Mouse (Mus musculus) testis, postnatal 10 days (tissue): ENCODE results near the gene Selenot.
"Not testable (repeated sequence)": the region's sequence is repeated elsewhere in the genome, so short reads cannot be mapped to it uniquely, and the experiment has no call there.

ENCODE experiments used
- DNase-seq: peaks from one replicate; pipeline ENCODE4 v3.0.0; 2021; ENCODE audit warnings: low spot score

Selenot gene

GRCm38 (mm10) chr3:58576137-58577066 lies at the start of gene Selenot:
Gene Selenot, plus strand, starts transcription at chr3:58576636.
- DNase-seq = peak; percentile 98

GRCm38 (mm10) chr3:58536573-58536972 lies 39.9 kb upstream of the Selenot start:
- no peak for DNase-seq

GRCm38 (mm10) chr3:58552001-58552811 lies 24.2 kb upstream of the Selenot start:
- no peak for DNase-seq

- DNase-seq = no peak
These were observed 19.8 kb upstream of the Selenot start for GRCm38 (mm10) chr3:58556649-58557048.

- DNase-seq = no peak
These were observed 16.5 kb upstream of the Selenot start for GRCm38 (mm10) chr3:58559887-58560286.

- no peak for DNase-seq
These were observed 15.0 kb upstream of the Selenot start for GRCm38 (mm10) chr3:58561437-58561836.

GRCm38 (mm10) chr3:58570821-58571220 lies 5.6 kb upstream of the Selenot start:
- no peak for DNase-seq

- DNase-seq = no peak
These were observed 649 bp downstream of the Selenot start for GRCm38 (mm10) chr3:58577067-58577503.

- no peak for DNase-seq
These were observed 1.1 kb downstream of the Selenot start for GRCm38 (mm10) chr3:58577506-58578050.

- DNase-seq = no peak
These were observed 5.1 kb downstream of the Selenot start for GRCm38 (mm10) chr3:58581530-58581929.

GRCm38 (mm10) chr3:58582297-58582696 lies 5.9 kb downstream of the Selenot start:
- DNase-seq = no peak

- no peak for DNase-seq
These were observed 6.5 kb downstream of the Selenot start for GRCm38 (mm10) chr3:58582788-58583426.

- DNase-seq = not testable (repeated sequence)
These were observed 14.1 kb downstream of the Selenot start for GRCm38 (mm10) chr3:58590544-58590943.

GRCm38 (mm10) chr3:58592666-58593065 lies 16.2 kb downstream of the Selenot start:
- DNase-seq = not testable (repeated sequence)

- no peak for DNase-seq
These were observed 17.2 kb downstream of the Selenot start for GRCm38 (mm10) chr3:58593623-58594022.

GRCm38 (mm10) chr3:58608506-58608905 lies 32.1 kb downstream of the Selenot start:
- DNase-seq = no peak

- no peak for DNase-seq
These were observed 33.5 kb downstream of the Selenot start for GRCm38 (mm10) chr3:58609985-58610384.

GRCm38 (mm10) chr3:58621066-58621465 lies 44.6 kb downstream of the Selenot start:
- DNase-seq = no peak

GRCm38 (mm10) chr3:58622665-58623394 lies 46.4 kb downstream of the Selenot start:
- no peak for DNase-seq

- DNase-seq = no peak
These were observed 48.5 kb downstream of the Selenot start for GRCm38 (mm10) chr3:58624981-58625380.

- no peak for DNase-seq
These were observed 55.3 kb downstream of the Selenot start for GRCm38 (mm10) chr3:58631693-58632092.
